Mouse (Mus musculus): ENCODE results near the gene Krt79.

Gene Krt79

GRCm38 (mm10) chr15:101929666-101930065 lies 10.5 kb downstream of the Krt79 start:
- no peak for DNase-seq

GRCm38 (mm10) chr15:101929087-101929486 lies 11.0 kb downstream of the Krt79 start:
- DNase-seq = no peak

- DNase-seq = no peak
Measured at GRCm38 (mm10) chr15:101927340-101928080, 12.6 kb downstream of the Krt79 start.

- no peak for DNase-seq
Measured at GRCm38 (mm10) chr15:101925041-101925440, 15.1 kb downstream of the Krt79 start.

GRCm38 (mm10) chr15:101924635-101925034 lies 15.5 kb downstream of the Krt79 start, which contains the start of gene Krt4:
Gene Krt4, minus strand, starts transcription at chr15:101924735.
- no peak for DNase-seq

GRCm38 (mm10) chr15:101922296-101922695 lies 17.8 kb downstream of the Krt79 start:
- DNase-seq = no peak

- no peak for DNase-seq
Measured at GRCm38 (mm10) chr15:101916072-101916471, 24.1 kb downstream of the Krt79 start.

GRCm38 (mm10) chr15:101904849-101905248 lies 35.3 kb downstream of the Krt79 start:
- no peak for DNase-seq

- no peak for DNase-seq
Measured at GRCm38 (mm10) chr15:101902171-101903149, 37.7 kb downstream of the Krt79 start.

- no peak for DNase-seq
Measured at GRCm38 (mm10) chr15:101895216-101895615, 44.9 kb downstream of the Krt79 start.

- DNase-seq = no peak
Measured at GRCm38 (mm10) chr15:101892820-101893219, 47.3 kb downstream of the Krt79 start, which contains the start of gene Krt76. Gene Krt76, minus strand, starts transcription at chr15:101892920.

- no peak for DNase-seq
Measured at GRCm38 (mm10) chr15:101879776-101880175, 60.3 kb downstream of the Krt79 start.
